Mouse (Mus musculus): ENCODE data around the gene 4931414P19Rik.

The 4931414P19Rik gene

GRCm38 (mm10) chr14:54579638-54580037 is 26.2 kb downstream of the 4931414P19Rik start:
- DNase-seq, result no peak

GRCm38 (mm10) chr14:54578063-54578462 is 27.7 kb downstream of the 4931414P19Rik start:
- peak in 1 of 2 experiments; percentile 30 for DNase-seq

- peak in 1 of 2 experiments; percentile 50 for DNase-seq
These were observed 28.5 kb downstream of the 4931414P19Rik start, which contains the start of gene Ajuba for GRCm38 (mm10) chr14:54577089-54577982. Gene Ajuba, minus strand, starts transcription at chr14:54577558.

- DNase-seq, result peak in 1 of 2 experiments; percentile 20
These were observed 29.3 kb downstream of the 4931414P19Rik start for GRCm38 (mm10) chr14:54576241-54577088.

GRCm38 (mm10) chr14:54575631-54576030 is 30.2 kb downstream of the 4931414P19Rik start:
- no peak for DNase-seq

- DNase-seq, result no peak
These were observed 30.8 kb downstream of the 4931414P19Rik start for GRCm38 (mm10) chr14:54575031-54575430.

- no peak for DNase-seq
These were observed 31.5 kb downstream of the 4931414P19Rik start for GRCm38 (mm10) chr14:54574253-54574652.

GRCm38 (mm10) chr14:54572790-54573736 is 32.7 kb downstream of the 4931414P19Rik start:
- no peak for DNase-seq

- DNase-seq, result no peak
These were observed 33.7 kb downstream of the 4931414P19Rik start for GRCm38 (mm10) chr14:54572122-54572521.

- DNase-seq, result no peak
These were observed 36.1 kb downstream of the 4931414P19Rik start for GRCm38 (mm10) chr14:54569451-54570392.

GRCm38 (mm10) chr14:54568694-54569414 is 36.9 kb downstream of the 4931414P19Rik start:
- peak; percentile 26 to 61 for DNase-seq

GRCm38 (mm10) chr14:54560527-54561242 is 45.1 kb downstream of the 4931414P19Rik start:
- DNase-seq, result no peak

- no peak for DNase-seq
These were observed 48.5 kb downstream of the 4931414P19Rik start for GRCm38 (mm10) chr14:54557330-54557729.

GRCm38 (mm10) chr14:54553975-54554769 is 51.6 kb downstream of the 4931414P19Rik start, which contains the start of gene Haus4:
Gene Haus4, minus strand, starts transcription at chr14:54554616.
- DNase-seq, result peak; percentile 64 to 78

GRCm38 (mm10) chr14:54553454-54553974 is 52.3 kb downstream of the 4931414P19Rik start:
- DNase-seq, result peak in 1 of 2 experiments; percentile 15

GRCm38 (mm10) chr14:54544703-54545102 is 61.1 kb downstream of the 4931414P19Rik start:
- no peak for DNase-seq

GRCm38 (mm10) chr14:54540771-54541170 is 65.0 kb downstream of the 4931414P19Rik start:
- no peak for DNase-seq

GRCm38 (mm10) chr14:54538580-54538979 is 67.2 kb downstream of the 4931414P19Rik start:
- no peak for DNase-seq
